Mouse (Mus musculus): ENCODE data around the gene Tbc1d10c.

Tbc1d10c gene

GRCm38 (mm10) chr19:4214771-4215450 lies 23.8 kb upstream of the Tbc1d10c start:
- DNase-seq = no peak

- DNase-seq = no peak
Measured at GRCm38 (mm10) chr19:4214071-4214770, 23.1 kb upstream of the Tbc1d10c start, which contains the start of the genes Clcf1 and AC109138.7. Clcf1 (plus strand) TSS chr19:4214238. AC109138.7 (plus strand) TSS chr19:4214357.

- no peak for DNase-seq
Measured at GRCm38 (mm10) chr19:4213524-4213974, 22.5 kb upstream of the Tbc1d10c start.

GRCm38 (mm10) chr19:4211891-4212588 lies 21.0 kb upstream of the Tbc1d10c start:
- no peak for DNase-seq

GRCm38 (mm10) chr19:4208563-4208962 lies 17.5 kb upstream of the Tbc1d10c start:
- DNase-seq = no peak

GRCm38 (mm10) chr19:4206971-4207370 lies 15.9 kb upstream of the Tbc1d10c start:
- no peak for DNase-seq

- no peak for DNase-seq
Measured at GRCm38 (mm10) chr19:4204889-4205288, 13.8 kb upstream of the Tbc1d10c start.

- DNase-seq = no peak
Measured at GRCm38 (mm10) chr19:4203604-4204326, 12.7 kb upstream of the Tbc1d10c start.

GRCm38 (mm10) chr19:4203148-4203547 lies 12.1 kb upstream of the Tbc1d10c start:
- no peak for DNase-seq

- no peak for DNase-seq
Measured at GRCm38 (mm10) chr19:4202149-4202548, 11.1 kb upstream of the Tbc1d10c start.

GRCm38 (mm10) chr19:4201291-4201909 lies 10.3 kb upstream of the Tbc1d10c start, which contains the start of gene Rad9a:
Rad9a (minus strand) TSS chr19:4201662.
- peak; percentile 95 for DNase-seq

GRCm38 (mm10) chr19:4197180-4197579 lies 6.1 kb upstream of the Tbc1d10c start:
- no peak for DNase-seq

GRCm38 (mm10) chr19:4196548-4196947 lies 5.5 kb upstream of the Tbc1d10c start:
- no peak for DNase-seq

- no peak for DNase-seq
Measured at GRCm38 (mm10) chr19:4196048-4196447, 5.0 kb upstream of the Tbc1d10c start.

- DNase-seq = no peak
Measured at GRCm38 (mm10) chr19:4194776-4195650, 3.9 kb upstream of the Tbc1d10c start.

GRCm38 (mm10) chr19:4194021-4194724 lies 3.1 kb upstream of the Tbc1d10c start:
- DNase-seq = no peak

GRCm38 (mm10) chr19:4193129-4193528 lies 2.0 kb upstream of the Tbc1d10c start:
- DNase-seq = no peak

GRCm38 (mm10) chr19:4192251-4192985 lies 1.3 kb upstream of the Tbc1d10c start:
- DNase-seq = no peak

GRCm38 (mm10) chr19:4191528-4192250 lies 605 bp upstream of the Tbc1d10c start, which contains the start of gene Ppp1ca:
Ppp1ca (plus strand) TSS chr19:4192065.
- peak; percentile 97 for DNase-seq

All from right cerebral cortex, postnatal 14 days (tissue).